Mouse (Mus musculus) heart, adult 8-10 months (tissue): ENCODE measurements around the gene Ccdc148. TPM values are rescaled to one million over a fixed set of nuclear protein-coding genes. Genes with fewer than 3 reads are reported as not detected.

Source experiments
- DNase-seq: peaks from one replicate; pipeline ENCODE4 v3.0.0; 2022; ENCODE audit warnings: low spot score
- total RNA-seq, 4 experiments: library from RNA; stranded (reverse); gene quantifications; 2 replicates each; pipeline ENCODE4 v1.2.4; 2022

Gene Ccdc148
- total RNA-seq, result under 1 TPM; 0.37 to 0.88 (median 0.64) TPM

DNA sequence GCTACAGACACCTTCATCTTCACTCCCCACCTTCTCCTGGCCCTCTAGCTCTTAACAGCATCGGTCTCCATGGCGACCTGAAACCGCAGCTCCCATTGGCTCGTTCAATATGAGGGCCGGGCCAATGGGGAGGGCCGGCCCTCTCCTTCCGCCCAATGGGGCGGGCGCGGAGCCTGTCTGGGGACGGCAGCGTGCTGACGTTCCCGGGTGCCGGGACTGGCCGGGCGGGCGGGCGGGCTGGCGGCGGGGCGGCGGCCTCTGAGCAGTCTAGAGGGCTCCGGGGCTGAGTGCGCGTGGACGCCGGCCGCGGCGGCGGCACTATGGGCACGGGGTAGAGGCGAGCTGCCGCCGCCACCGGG lies at the start of gene Ccdc148, which contains the start of gene Pkp4:
Gene Ccdc148, minus strand, starts transcription at position 79 of the 359 bp plus-strand sequence.
Gene Pkp4, plus strand, starts transcription at position 246 of the 359 bp plus-strand sequence.
- peak; percentile 92 for DNase-seq

DNA sequence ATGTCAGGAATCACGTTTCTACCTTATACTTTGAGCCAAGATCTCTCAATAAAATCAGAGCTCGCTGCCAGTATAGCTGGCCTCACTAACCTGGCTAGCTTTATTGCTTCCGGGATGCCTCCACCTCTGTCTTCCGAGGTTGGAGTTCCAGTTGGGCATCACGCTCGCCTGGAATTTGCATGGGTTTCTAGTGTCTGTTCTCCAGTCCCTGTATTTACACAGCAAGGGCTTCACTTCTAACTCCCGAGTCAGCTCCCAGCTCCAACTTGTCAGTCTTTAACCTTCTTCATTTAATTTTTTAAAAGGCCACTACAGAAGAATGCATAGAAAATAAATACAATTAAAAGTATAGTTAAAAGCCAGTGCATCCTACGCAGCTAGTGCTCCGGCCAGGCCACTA lies 47.8 kb upstream of the Ccdc148 start:
- DNase-seq, result no peak

GRCm38 (mm10) chr2:59207725-59208124 lies 47.2 kb upstream of the Ccdc148 start:
- no peak for DNase-seq

DNA sequence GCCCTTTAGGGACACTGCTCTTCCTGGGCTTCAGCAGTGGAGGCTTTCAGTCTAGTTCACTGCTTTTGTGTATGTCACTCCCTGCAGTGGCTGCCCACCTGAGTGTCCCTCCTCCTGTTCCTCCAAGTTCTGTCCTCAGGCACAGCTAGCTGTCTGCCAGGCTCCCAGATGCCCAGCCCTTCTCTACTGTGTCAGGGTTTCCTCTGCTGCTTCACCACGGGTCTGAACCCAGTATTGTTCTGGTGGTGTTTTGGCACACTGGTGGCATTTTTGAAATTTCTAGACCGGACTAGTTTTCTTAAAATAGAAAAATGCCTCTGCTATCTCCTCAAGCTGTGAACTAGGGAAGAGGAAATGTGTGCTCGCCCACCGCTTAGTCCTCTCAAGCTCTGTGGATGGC lies 46.8 kb upstream of the Ccdc148 start:
- no peak for DNase-seq

- no peak for DNase-seq
These were observed 45.7 kb upstream of the Ccdc148 start for GRCm38 (mm10) chr2:59206190-59206589.

- DNase-seq, result no peak
These were observed 44.6 kb upstream of the Ccdc148 start for GRCm38 (mm10) chr2:59205092-59205491.

GRCm38 (mm10) chr2:59203627-59204425 lies 43.3 kb upstream of the Ccdc148 start:
- DNase-seq, result no peak

DNA sequence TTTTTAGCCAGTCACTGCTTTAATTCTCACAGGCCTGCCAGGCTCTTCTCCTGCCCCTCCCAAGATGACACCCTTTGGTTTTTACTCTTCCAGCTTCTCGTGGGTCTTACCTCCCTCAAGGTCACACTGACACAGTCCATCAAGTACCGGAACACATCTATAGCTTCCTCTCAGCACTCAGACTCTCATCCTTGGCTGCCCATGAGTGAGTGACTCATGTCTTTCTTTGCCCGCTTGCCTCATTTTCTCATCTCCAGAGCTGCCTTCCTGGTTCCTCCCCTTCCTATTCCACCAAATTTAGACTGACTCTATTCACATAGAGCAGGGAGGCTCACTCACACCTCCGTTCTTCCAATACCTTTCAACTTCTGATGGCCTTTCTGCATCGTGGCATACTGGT lies 42.4 kb upstream of the Ccdc148 start:
- no peak for DNase-seq

DNA sequence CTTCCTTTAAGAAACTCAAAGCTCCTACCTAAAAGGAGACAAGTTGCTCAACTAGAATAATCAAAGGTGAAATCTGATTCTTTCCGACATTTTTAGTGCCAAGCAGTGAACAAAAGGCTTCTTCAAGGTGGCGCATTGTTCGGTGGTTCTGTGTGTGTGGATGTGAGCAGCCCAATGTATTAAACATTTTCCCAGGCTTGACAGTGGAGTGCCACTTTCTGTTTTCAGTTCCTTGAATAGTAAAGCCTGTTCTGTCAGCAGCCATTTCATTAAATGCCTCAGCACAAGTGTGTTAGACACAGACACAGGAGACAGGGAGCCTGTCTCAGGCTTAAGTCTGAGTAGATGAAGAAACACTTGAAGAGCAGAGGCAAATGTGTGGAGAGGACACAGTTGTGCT lies 40.0 kb upstream of the Ccdc148 start:
- DNase-seq, result no peak

- no peak for DNase-seq
These were observed 39.0 kb upstream of the Ccdc148 start for GRCm38 (mm10) chr2:59199476-59199976.

- no peak for DNase-seq
These were observed 36.7 kb upstream of the Ccdc148 start for GRCm38 (mm10) chr2:59197156-59197555.

DNA sequence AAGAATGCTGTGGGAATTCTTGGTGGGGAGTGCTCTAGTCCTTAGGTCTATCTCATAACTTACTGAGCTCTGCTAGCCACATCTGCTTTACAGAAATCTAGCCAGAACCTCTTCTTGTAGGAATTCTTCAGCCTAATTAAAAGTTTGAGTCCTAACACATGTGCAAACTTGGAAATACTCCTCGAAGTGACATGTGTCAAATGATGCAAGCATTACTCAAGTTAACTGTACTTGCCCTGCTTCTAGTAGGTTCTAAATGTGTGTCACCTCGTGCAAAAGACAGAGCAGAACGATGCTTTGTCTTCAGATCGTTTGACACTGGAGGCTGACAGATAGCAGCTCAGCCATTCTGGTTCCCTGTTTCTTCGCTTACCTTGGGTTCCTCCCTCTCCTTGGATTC lies 32.6 kb upstream of the Ccdc148 start:
- DNase-seq, result no peak

- no peak for DNase-seq
These were observed 31.0 kb upstream of the Ccdc148 start for GRCm38 (mm10) chr2:59191466-59191865.

DNA sequence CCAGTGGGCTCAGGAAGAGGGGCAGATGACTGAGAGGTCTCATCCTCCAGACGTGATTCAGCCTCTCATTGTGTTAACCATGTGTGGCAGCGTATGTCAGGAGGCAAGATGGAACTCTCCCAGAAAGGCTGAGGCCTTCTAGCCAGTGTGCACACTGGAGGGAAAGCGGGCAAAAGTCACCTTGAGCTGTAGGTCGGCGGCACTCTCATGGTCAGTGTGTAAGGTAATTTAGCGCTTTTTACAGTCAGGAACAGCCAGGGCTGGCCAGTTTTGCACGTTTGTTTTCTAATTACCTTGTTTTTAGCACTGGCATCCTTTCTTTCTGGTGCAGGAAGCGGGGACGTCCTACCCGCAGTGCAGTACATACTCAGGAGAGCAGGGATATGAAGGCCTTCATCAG lies 29.7 kb upstream of the Ccdc148 start:
- DNase-seq, result no peak

GRCm38 (mm10) chr2:59189661-59190185 lies 29.2 kb upstream of the Ccdc148 start:
- DNase-seq, result no peak

- DNase-seq, result no peak
These were observed 27.8 kb upstream of the Ccdc148 start for GRCm38 (mm10) chr2:59188306-59188705.

DNA sequence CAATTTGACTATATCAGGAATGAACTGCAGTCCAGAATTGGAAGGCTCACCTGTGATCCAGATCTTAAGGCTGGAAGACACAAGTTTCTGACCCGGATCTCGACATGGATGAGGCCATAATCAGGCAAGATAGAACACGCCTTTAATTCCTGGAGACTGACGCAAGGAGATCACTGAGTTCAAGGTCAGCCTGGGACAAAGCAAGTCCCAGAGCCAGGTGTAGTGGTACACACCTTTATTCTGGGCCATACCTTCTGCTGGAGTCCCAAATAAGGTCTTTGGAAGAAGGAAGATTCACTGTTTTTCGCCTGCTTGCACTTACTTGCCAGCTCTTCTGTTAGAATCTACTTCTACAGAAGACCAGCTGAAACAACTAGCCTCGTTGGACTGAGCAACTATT lies 26.5 kb upstream of the Ccdc148 start:
- DNase-seq, result no peak

GRCm38 (mm10) chr2:59186122-59186521 lies 25.6 kb upstream of the Ccdc148 start:
- DNase-seq, result no peak

GRCm38 (mm10) chr2:59184107-59185064 lies 23.9 kb upstream of the Ccdc148 start:
- no peak for DNase-seq

DNA sequence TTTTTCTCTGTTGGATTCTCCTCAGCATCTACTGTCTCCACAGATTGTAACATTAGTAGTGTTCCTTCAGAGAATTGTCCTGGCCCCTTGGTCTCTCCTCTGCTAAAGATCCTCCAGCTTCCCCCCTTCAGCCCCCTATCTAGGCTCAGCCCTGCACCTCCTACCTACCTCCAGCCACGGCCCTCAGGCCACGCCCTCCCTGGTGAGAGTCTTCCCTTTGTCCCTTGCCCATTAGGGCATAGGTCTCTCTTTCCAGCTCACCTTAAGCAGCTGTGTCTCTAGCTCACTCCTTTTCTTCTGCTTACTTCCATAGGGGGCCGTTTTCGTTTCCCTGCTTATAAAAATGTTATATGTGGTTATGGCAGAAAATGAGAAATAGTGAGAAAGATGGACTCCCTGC lies 23.1 kb upstream of the Ccdc148 start:
- DNase-seq, result no peak

DNA sequence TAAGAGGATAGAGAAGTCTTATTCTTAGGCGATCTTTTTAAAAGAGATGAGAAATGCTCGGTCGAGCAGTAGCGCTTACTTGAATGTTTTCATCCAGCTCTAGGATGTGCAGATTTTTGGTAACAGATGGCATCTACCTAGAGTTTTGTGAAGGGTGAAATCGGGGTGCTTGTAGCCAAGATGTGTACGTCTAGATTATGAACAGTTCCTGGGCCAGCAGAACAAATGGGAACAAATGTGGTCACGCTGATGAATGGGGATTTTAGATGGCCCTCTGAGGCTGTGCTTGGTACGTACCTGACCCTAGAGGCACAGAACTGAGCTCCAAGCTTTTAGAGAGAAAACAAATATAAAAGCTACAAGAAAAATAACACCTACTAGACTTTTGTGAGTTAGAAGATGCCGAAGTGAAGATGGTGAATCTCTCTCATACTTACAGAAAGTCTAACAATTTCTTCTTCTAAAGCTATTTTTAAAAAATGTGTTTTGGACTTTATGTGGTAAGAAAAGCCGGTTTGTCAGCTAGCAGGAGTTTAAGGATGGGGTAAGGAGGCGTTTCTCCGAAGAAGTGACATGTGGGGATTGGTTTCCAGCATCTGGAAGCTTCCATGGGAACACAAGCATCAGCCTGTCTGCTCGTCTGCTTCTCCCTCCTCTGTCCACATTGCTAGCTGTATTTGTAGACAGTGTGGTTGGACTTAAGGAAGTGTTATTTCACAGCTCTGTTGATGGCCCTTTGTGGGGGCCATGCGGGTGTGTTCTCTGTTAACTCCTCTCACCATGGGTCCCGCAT lies 21.0 kb upstream of the Ccdc148 start:
- no peak for DNase-seq
